Comparison of ENCODE assay signal across 14 mouse cellular contexts in the genomic region with DNA sequence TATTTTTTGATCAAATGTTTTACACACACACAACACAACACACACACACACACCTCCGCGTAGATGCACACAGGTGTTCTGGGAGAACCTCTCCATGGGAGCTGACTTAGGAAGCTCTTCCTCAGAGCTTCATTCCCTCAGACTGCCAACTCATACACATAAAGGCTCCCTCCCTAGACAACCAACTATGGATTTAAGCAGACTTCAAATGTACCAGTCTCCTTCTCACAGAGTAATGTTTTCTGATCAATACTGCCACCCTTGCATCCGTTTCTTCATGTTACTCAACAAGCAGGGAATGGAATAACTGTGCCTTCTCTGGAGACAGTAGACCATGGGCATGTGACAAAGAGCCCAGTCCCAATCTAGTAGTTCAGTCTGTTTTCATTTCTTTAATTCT.
DNase-seq lines count a peak whose midpoint lies in the region; ATAC-seq and TF ChIP-seq lines count a peak whose summit lies in the region.
"Had no signal": no experiment of that assay in that cellular context is flagged by ENCODE, and none has a peak within 500 bp of the region (broad histone marks: within the 10 kb centered on the region; RNA-seq: fewer than 3 reads in every experiment).

No protein-coding gene starts in this region.

- no peak overlapping the region for H3K27ac ChIP-seq in heart, postnatal 0 days (ENCODE audit: low read depth)
- H3K27ac ChIP-seq in forebrain, embryonic 15.5 days (replicated peaks), result peak overlapping the region; percentile 100
- peak overlapping the region; percentile 84; the same call in 1 of the 2 replicates for H3K27ac ChIP-seq in midbrain, embryonic 10.5 days (replicated peaks)
- H3K27ac ChIP-seq in olfactory bulb, adult 2 months (ENCODE audit: insufficient read depth, low read depth, low read length), result peak overlapping the region; percentile 100
- H3K27ac ChIP-seq: gastrocnemius, adult 2 months; limb, embryonic 13.5 days; stomach, postnatal 0 days had no signal

- WGBS in heart, postnatal 0 days, result 7% methylated on average over 3 of the region's 3 CpGs
- WGBS in forebrain, embryonic 15.5 days, result 10% methylated on average over 3 of the region's 3 CpGs
- WGBS in midbrain, embryonic 10.5 days, result 8% methylated on average over 3 of the region's 3 CpGs
- WGBS in olfactory bulb, adult 2 months, result 4% methylated on average over 3 of the region's 3 CpGs

- ATAC-seq in heart, postnatal 0 days (ENCODE audit: insufficient read depth, low read depth), result no peak
- ATAC-seq in forebrain, embryonic 15.5 days (replicated peaks), result no peak

- 0 out of 2 replicates have a peak, but pooled peaks cover 3% of the 10 kb centered on the region for H3K9me3 ChIP-seq in heart, postnatal 0 days (replicated peaks; ENCODE audit: control insufficient read depth, low read length)
- H3K9me3 ChIP-seq in forebrain, embryonic 15.5 days, result no peaks in the 10 kb centered on the region
- H3K9me3 ChIP-seq in midbrain, embryonic 10.5 days (replicated peaks), result no peaks in the 10 kb centered on the region
- H3K9me3 ChIP-seq: heart, embryonic 12.5 days; limb, embryonic 13.5 days had no signal

- TF ChIP-seq CTCF in heart, postnatal 0 days (IDR thresholded peaks at IDR 0.05; ENCODE audit: low read depth), result no peak
- no peak for TF ChIP-seq CTCF in olfactory bulb, adult 2 months (IDR thresholded peaks at IDR 0.05; ENCODE audit: insufficient read depth, low read depth, low read length)

- no peak overlapping the region for H3K9ac ChIP-seq in heart, postnatal 0 days (replicated peaks; ENCODE audit: low read depth, low read length)
- H3K9ac ChIP-seq in forebrain, embryonic 15.5 days (replicated peaks), result peak overlapping the region; percentile 100
- H3K9ac ChIP-seq: heart, embryonic 12.5 days; limb, embryonic 13.5 days had no signal

- TF ChIP-seq EP300 in heart, postnatal 0 days (IDR thresholded peaks at IDR 0.05; ENCODE audit: low read depth), result no peak

- H3K4me2 ChIP-seq in heart, postnatal 0 days (ENCODE audit: low read depth, low read length), result no peak overlapping the region
- H3K4me2 ChIP-seq in forebrain, embryonic 15.5 days (replicated peaks), result peak overlapping the region; percentile 65
- H3K4me2 ChIP-seq: heart, embryonic 12.5 days; limb, embryonic 13.5 days had no signal

- peaks cover 4% of the 10 kb centered on the region; the same call in 1 of the 2 replicates for H3K4me1 ChIP-seq in heart, postnatal 0 days (ENCODE audit: control insufficient read depth, insufficient read depth)
- peaks cover 2% of the 10 kb centered on the region; the same call in 1 of the 2 replicates for H3K4me1 ChIP-seq in forebrain, embryonic 15.5 days
- H3K4me1 ChIP-seq in midbrain, embryonic 10.5 days, result peaks cover 45% of the 10 kb centered on the region
- no peaks in the 10 kb centered on the region for H3K4me1 ChIP-seq in olfactory bulb, adult 2 months (ENCODE audit: control insufficient read depth, insufficient read depth, low read length)

- TF ChIP-seq POLR2A in olfactory bulb, adult 2 months (IDR thresholded peaks at IDR 0.05; ENCODE audit: insufficient read depth, low read depth, low read length), result no peak

- DNase-seq in heart, postnatal 0 days (ENCODE audit: low spot score), result peak; percentile 3
- no peak for DNase-seq in heart, postnatal 14 days
- DNase-seq in midbrain, embryonic 10.5 days (ENCODE audit: low spot score), result no peak
- DNase-seq in adrenal gland, postnatal 10 days, result no peak
- DNase-seq in adrenal gland, postnatal 4 days (ENCODE audit: low spot score in 2 of 2), result no peak
- no peak for DNase-seq in gastrocnemius, adult 18-20 months (ENCODE audit: low spot score)
- DNase-seq: adrenal gland, adult 2 months; gastrocnemius, adult 2 months; lung, adult 2 months had no signal

- H3K4me3 ChIP-seq in heart, postnatal 0 days (ENCODE audit: low read depth, low read length), result no peak overlapping the region
- peak overlapping the region; percentile 78 for H3K4me3 ChIP-seq in forebrain, embryonic 15.5 days
- peak overlapping the region; percentile 58 for H3K4me3 ChIP-seq in midbrain, embryonic 10.5 days
- H3K4me3 ChIP-seq in olfactory bulb, adult 2 months (ENCODE audit: insufficient read depth, low read depth, low read length), result peak overlapping the region; percentile 96
- H3K4me3 ChIP-seq: gastrocnemius, adult 2 months; heart, embryonic 12.5 days; limb, embryonic 13.5 days had no signal

- H3K36me3 ChIP-seq in heart, postnatal 0 days (replicated peaks; ENCODE audit: control insufficient read depth, insufficient read depth, low read length), result no peaks in the 10 kb centered on the region
- no peaks in the 10 kb centered on the region for H3K36me3 ChIP-seq in forebrain, embryonic 15.5 days
- no peaks in the 10 kb centered on the region for H3K36me3 ChIP-seq in midbrain, embryonic 10.5 days
- H3K36me3 ChIP-seq: heart, embryonic 12.5 days; limb, embryonic 13.5 days had no signal

- intact Hi-C loops in heart, postnatal 14 days (cut with DNase I), result no loop called here

- peaks cover 100% of the 10 kb centered on the region for H3K27me3 ChIP-seq in heart, postnatal 0 days (ENCODE audit: control insufficient read depth, insufficient read depth, low read length)
- no peaks in the 10 kb centered on the region for H3K27me3 ChIP-seq in forebrain, embryonic 15.5 days
- H3K27me3 ChIP-seq in midbrain, embryonic 10.5 days (ENCODE audit: low read depth, poor library complexity, severe bottlenecking), result peaks cover 100% of the 10 kb centered on the region
